In genomic region chr5:8660738-8661151, GRCm38 (mm10) we compare ENCODE assay signal across 8 mouse cellular contexts. TPM values are rescaled to one million over a fixed set of nuclear protein-coding genes. Genes with fewer than 3 reads are reported as not detected.
DNase-seq lines count a peak whose midpoint lies in the region; ATAC-seq and TF ChIP-seq lines count a peak whose summit lies in the region.

No protein-coding gene starts in this region.

- peak overlapping the region; percentile 80 for H3K4me2 ChIP-seq in heart, embryonic 12.5 days
- H3K4me2 ChIP-seq in hindbrain, embryonic 13.5 days, result peak overlapping the region; percentile 78

- DNase-seq in heart, adult 11 months, result no peak
- no peak for DNase-seq in cerebellum, adult 2 months
- DNase-seq in ovary, postnatal 10 days (ENCODE audit: low spot score), result no peak
- no peak for DNase-seq in frontal cortex, adult 2 months (ENCODE audit: extremely low spot score in 1 of 2, low spot score in 1 of 2)

- H3K9me3 ChIP-seq in heart, embryonic 12.5 days (replicated peaks), result no peaks in the 10 kb centered on the region
- H3K9me3 ChIP-seq in hindbrain, embryonic 13.5 days, result no peaks in the 10 kb centered on the region
- H3K9me3 ChIP-seq in megakaryocyte, embryonic 14.5 days, result no peaks in the 10 kb centered on the region

- no peak overlapping the region for H3K27ac ChIP-seq in heart, embryonic 12.5 days (ENCODE audit: poor library complexity, severe bottlenecking)
- H3K27ac ChIP-seq in bone marrow macrophage, adult 2 months (ENCODE audit: insufficient read depth, low read depth, low read length), result no peak overlapping the region
- H3K27ac ChIP-seq in hindbrain, embryonic 13.5 days, result no peak overlapping the region
- H3K27ac ChIP-seq in cerebellum, adult 2 months (ENCODE audit: insufficient read depth, low read length), result no peak overlapping the region

- no peaks in the 10 kb centered on the region for H3K4me1 ChIP-seq in heart, embryonic 12.5 days (replicated peaks)
- peaks cover 2% of the 10 kb centered on the region; the same call in 1 of the 2 replicates for H3K4me1 ChIP-seq in bone marrow macrophage, adult 2 months (ENCODE audit: control insufficient read depth, insufficient read depth, low read length)
- H3K4me1 ChIP-seq in hindbrain, embryonic 13.5 days (replicated peaks), result peaks cover 11% of the 10 kb centered on the region
- peaks cover 11% of the 10 kb centered on the region for H3K4me1 ChIP-seq in megakaryocyte, embryonic 14.5 days
- H3K4me1 ChIP-seq in cerebellum, adult 2 months (ENCODE audit: control insufficient read depth, insufficient read depth, low read length), result no peaks in the 10 kb centered on the region

- no peak overlapping the region for H3K9ac ChIP-seq in heart, embryonic 12.5 days
- H3K9ac ChIP-seq in hindbrain, embryonic 13.5 days, result no peak overlapping the region

- no peak for ATAC-seq in heart, embryonic 12.5 days (ENCODE audit: insufficient number of reproducible peaks, low FRiP score)
- ATAC-seq in hindbrain, embryonic 13.5 days (ENCODE audit: low FRiP score), result no peak

- no peaks in the 10 kb centered on the region for H3K27me3 ChIP-seq in heart, embryonic 12.5 days (replicated peaks)
- H3K27me3 ChIP-seq in hindbrain, embryonic 13.5 days, result peaks cover 9% of the 10 kb centered on the region; the same call in 1 of the 2 replicates
- H3K27me3 ChIP-seq in megakaryocyte, embryonic 14.5 days (replicated peaks), result peaks cover 12% of the 10 kb centered on the region
- H3K27me3 ChIP-seq in cerebellum, adult 2 months (ENCODE audit: control insufficient read depth, insufficient read depth, low read length), result no peaks in the 10 kb centered on the region

- TF ChIP-seq CTCF in bone marrow macrophage, adult 2 months (IDR thresholded peaks at IDR 0.05; ENCODE audit: low read depth, low read length), result no peak
- no peak for TF ChIP-seq CTCF in cerebellum, adult 2 months (IDR thresholded peaks at IDR 0.05; ENCODE audit: borderline replicate concordance, insufficient read depth, low read depth, low read length)

- WGBS in heart, embryonic 12.5 days, result 76% methylated on average over 10 of the region's 10 CpGs
- WGBS in hindbrain, embryonic 13.5 days, result 75% methylated on average over 10 of the region's 10 CpGs
- WGBS in cerebellum, adult 2 months, result 81% methylated on average over 10 of the region's 10 CpGs

- H3K4me3 ChIP-seq in heart, embryonic 12.5 days, result peak overlapping the region; percentile 51
- H3K4me3 ChIP-seq in bone marrow macrophage, adult 2 months (ENCODE audit: insufficient read depth, low read length), result peak overlapping the region; percentile 58
- H3K4me3 ChIP-seq in hindbrain, embryonic 13.5 days, result peak overlapping the region; percentile 43
- peak overlapping the region; percentile 88 for H3K4me3 ChIP-seq in megakaryocyte, embryonic 14.5 days (replicated peaks)
- H3K4me3 ChIP-seq in cerebellum, adult 2 months (replicated peaks; ENCODE audit: insufficient read depth, low read depth, low read length), result no peak overlapping the region

- H3K36me3 ChIP-seq in heart, embryonic 12.5 days, result no peaks in the 10 kb centered on the region
- H3K36me3 ChIP-seq in hindbrain, embryonic 13.5 days, result no peaks in the 10 kb centered on the region
- H3K36me3 ChIP-seq in megakaryocyte, embryonic 14.5 days (replicated peaks; ENCODE audit: low read length), result no peaks in the 10 kb centered on the region

- no peak for TF ChIP-seq POLR2A in bone marrow macrophage, adult 2 months (IDR thresholded peaks at IDR 0.05; ENCODE audit: borderline replicate concordance, low read depth, low read length)
- TF ChIP-seq POLR2A in cerebellum, adult 2 months (IDR thresholded peaks at IDR 0.05; ENCODE audit: borderline replicate concordance, insufficient read depth, low read length), result no peak

RNA-seq across cellular contexts. Expression of gene Abcb1a, which starts 0.9 kb away (rescaled TPM):
- 0.10 and 0.23 TPM in 2 replicates for polyA plus RNA-seq in heart, embryonic 12.5 days (2016; fragmentation: Nextera tagmentation; extraction: Ambion mirVana)
- 0.66 and 2.6 TPM in 2 replicates for polyA plus RNA-seq in bone marrow macrophage, adult 2 months (2012; ENCODE audit: insufficient read depth, insufficient read length, missing spikeins)
- 1.4 and 1.5 TPM in 2 replicates for polyA plus RNA-seq in hindbrain, embryonic 13.5 days (2015; fragmentation: Nextera tagmentation; extraction: Ambion mirVana)
- polyA plus RNA-seq in megakaryocyte, embryonic 14.5 days (2012; ENCODE audit: insufficient read depth, low replicate concordance), result 0.62 TPM in 1 of 2 replicates, not detected in the other
- 20.5 and 21.5 TPM in 2 replicates for polyA plus RNA-seq in cerebellum, adult 2 months (2012; rRNA removed)
- polyA plus RNA-seq in frontal cortex, adult 2 months (2012; rRNA removed), result 24.9 and 28.8 TPM in 2 replicates

RNA-seq across cellular contexts. Expression of gene Rundc3b, which starts 38.0 kb away (rescaled TPM):
- 1.4 and 1.7 TPM in 2 replicates for polyA plus RNA-seq in heart, embryonic 12.5 days (2016; fragmentation: Nextera tagmentation; extraction: Ambion mirVana)
- 0.50 and 0.72 TPM in 2 replicates for polyA plus RNA-seq in bone marrow macrophage, adult 2 months (2012; ENCODE audit: insufficient read depth, insufficient read length, missing spikeins)
- polyA plus RNA-seq in hindbrain, embryonic 13.5 days (2015; fragmentation: Nextera tagmentation; extraction: Ambion mirVana), result 34.4 and 35.9 TPM in 2 replicates
- polyA plus RNA-seq in megakaryocyte, embryonic 14.5 days (2012; ENCODE audit: insufficient read depth, low replicate concordance), result not detected in 2 replicates
- 15.5 and 15.6 TPM in 2 replicates for polyA plus RNA-seq in cerebellum, adult 2 months (2012; rRNA removed)
- 13.1 and 17.1 TPM in 2 replicates for polyA plus RNA-seq in frontal cortex, adult 2 months (2012; rRNA removed)
